Mouse (Mus musculus) left cerebral cortex, adult 11 months (tissue): Measurements from ENCODE around the gene Gpr88.
"Not testable (repeated sequence)": the region's sequence is repeated elsewhere in the genome, so short reads cannot be mapped to it uniquely, and the experiment has no call there.

Experiments used
- DNase-seq: peaks from one replicate; pipeline ENCODE4 v3.0.0; 2022; ENCODE audit warnings: low spot score

Gene Gpr88

GRCm38 (mm10) chr3:116242685-116243084 is 10.6 kb downstream of the Gpr88 start:
- DNase-seq = no peak

DNA sequence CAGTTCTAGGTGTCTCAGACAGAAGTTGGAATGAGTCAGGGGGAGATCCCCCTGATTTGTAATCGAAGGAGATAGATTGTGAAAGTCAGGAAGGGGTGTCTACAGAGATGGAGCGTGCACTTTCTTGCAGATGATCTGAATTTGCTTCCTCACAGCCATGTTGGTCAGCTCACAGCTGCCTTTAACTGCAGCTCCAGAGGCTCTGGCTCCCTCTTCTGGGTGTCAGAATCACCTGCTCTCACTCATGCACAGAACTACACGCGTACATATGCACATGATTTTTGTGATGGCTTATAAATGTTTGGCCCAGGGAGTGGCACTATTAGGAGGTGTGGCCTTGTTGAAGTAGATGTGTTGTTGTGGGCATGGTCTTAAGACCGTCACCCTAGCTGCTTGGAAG is 15.8 kb downstream of the Gpr88 start:
- DNase-seq = no peak

DNA sequence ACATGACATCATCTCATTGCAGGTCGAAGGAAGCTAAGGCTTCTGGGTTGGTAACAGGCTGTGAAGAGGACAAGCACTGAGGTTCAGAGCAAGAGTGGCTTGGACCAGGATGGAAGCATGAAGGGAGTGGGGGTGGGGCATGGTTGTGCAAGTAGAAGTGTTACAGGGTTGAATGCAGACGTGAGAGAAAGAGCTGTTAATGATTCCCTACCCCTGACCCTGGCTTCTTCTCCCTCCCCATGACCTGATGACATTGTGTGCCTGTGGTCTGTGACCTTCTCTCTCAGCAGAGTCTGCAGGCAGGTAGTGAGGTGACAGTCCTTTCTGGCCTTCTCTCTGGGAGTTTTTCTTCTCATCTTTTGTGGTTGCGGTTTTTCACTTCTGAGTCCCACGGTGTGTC is 16.4 kb downstream of the Gpr88 start:
- no peak for DNase-seq

DNA sequence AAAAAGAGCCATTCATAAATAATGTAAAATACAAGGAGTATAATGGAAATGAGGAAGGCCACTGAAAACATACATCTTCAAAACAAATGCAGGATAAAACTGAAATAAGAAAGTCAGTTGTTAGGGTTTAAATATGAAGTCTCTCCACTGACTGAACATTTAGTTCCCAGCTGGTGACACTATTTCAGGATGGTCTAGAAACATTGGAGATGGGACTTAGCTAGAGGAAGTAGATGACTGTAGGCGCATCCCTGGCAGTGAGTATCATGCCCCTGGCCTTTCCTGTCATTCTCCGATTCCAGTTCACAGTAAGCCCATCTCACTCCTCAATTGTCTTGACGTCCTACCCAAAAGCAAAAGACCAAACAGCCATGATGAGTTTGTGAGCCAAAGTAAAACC is 19.8 kb downstream of the Gpr88 start:
- no peak for DNase-seq

DNA sequence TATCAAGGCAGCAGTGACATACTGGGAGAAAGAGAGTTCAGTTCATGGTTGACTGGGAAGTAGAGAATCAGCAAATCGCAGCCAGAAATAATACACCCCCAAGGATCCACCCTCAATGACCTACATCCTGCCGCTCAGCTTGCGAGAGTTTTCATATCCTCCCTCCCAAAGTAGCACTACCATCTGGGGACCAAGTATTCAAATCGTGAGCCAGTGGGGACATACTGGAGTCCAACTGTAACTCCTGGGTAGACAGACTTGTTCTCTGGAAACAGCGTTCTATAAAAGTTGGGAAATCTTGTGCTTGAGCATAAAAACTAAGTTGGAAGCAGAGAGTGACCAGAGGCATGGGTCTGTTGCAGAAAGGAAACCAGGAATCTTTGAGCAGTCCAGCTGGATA is 20.5 kb downstream of the Gpr88 start:
- DNase-seq = no peak

- DNase-seq = no peak
These were observed 24.0 kb downstream of the Gpr88 start for GRCm38 (mm10) chr3:116229336-116229735.

DNA sequence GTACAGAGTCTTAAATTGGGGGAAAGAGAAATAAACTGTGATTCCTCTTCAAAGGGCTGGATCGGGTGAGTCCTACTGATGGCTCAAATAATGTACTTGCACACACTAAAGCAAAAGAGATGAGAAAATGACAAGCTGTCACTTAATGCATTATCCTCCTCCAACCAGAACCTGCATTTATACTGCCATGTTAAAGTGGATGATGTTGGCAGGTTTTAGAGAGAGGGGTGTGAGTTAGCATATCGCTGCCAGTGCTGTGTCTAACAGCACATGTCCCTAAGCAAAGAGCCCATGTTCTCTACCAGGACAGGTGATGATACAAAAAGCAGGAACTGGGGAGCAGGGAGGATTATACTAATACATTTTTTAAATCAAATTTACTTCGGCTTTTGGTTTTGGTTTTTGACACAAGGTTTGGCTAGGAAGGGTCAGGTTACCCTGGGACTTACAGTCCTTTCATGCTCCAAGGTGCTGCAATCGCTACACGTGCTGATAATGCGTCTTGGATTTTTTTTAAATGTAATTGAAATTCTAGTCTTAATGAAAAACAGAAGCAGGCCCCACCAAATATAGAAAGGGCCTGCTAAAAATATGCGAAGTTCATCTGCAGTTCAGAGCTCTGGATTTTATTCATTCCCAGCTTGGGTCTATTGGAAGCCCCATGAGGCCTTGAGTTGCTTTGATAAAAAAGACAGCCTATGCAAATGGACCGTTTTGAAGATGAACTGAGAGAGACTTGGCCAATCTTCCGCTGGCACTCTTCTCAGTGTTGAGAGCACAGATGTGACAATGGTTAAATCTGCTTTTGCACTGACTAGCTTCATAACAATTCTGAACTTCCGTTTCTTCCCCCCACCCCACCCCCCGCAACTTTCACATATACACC is 24.7 kb downstream of the Gpr88 start:
- DNase-seq = no peak

DNA sequence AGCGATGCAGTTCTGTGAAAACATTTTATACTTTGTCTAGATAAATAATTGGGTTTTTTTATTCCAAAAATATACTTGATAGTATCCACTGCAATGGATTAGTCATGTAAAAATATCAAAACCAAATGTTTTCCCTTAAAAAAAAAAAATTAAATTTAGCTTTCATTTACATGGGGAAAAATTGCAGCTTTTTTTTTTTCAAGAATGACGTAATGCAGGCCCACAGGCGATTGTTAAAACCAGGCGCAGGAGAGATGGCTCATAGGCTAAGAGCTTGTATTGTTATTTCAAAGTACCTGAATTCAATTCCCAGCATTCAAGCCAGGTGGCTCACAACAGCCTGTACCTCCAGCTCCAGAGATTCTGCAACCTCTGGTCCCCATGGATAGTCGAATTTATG is 25.9 kb downstream of the Gpr88 start:
- no peak for DNase-seq

DNA sequence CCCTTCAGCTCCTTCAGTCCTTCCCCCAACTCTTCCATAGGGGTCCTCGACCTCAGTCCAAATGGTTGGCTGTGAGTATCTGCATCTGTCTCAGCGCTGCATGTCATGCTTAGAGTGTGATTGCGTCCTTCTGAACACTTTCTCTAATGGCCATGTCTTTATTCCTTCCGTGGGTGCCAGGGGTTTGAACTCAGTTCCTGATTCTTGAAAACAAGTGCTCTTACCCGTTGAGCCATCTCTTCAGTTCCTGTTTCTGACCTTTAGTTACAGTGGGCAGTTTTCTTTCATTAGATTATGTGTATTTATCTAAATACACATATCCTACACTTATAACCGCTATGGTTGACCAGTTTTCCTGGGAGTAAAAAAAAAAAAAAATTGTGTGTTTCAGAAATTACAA is 26.4 kb downstream of the Gpr88 start:
- no peak for DNase-seq

DNA sequence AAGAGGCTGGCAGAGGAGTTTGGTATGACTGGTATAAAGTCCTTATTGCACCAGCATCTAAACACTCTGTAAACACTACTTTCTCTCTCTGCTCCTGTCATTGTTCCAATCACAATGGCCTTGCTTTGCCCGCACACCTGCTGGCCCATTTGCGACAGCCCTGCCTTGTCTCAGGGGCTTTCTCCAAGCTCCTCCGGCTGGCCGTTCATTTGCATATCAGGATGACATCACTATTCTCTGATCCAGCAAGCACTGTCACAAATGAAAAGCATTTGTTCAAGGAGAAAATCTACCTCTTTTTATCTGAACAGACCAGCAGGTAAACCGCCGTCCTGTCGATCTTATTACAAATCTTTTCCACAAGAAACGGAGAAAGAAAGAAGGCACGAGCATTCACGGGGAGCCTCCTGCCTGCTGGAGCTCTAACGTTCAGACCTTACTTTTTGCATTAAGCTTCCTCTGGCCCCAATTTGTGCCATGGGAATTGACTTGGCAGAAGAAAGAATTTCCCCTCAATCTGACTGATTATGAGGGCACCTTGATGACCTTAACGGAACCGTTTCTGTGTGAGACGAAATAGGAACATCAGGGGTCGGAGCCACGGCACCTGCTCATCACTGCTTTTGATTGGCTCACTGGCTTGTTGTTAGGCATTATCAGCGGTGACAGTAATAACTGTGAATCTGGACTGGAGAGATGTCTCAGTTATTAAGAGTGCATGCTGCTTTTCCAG is 30.6 kb downstream of the Gpr88 start:
- DNase-seq = no peak

DNA sequence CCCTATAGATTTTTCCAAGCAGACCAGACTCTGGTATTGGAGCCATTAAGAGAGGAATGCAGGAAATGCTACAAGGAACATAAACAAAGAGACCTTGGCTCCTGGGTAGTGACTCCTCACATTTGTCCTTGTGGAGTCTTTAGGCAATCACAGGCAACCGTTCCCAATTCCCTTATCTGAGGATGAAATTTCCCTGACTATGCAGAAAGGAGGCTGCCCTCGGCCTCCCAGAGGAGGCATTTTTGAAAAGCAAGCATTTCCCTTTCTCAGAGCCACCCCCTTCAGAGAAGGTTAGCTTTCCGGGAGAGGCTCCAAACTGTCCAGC is 31.7 kb downstream of the Gpr88 start:
- DNase-seq = no peak

- no peak for DNase-seq
These were observed 32.2 kb downstream of the Gpr88 start for GRCm38 (mm10) chr3:116220980-116221685.

DNA sequence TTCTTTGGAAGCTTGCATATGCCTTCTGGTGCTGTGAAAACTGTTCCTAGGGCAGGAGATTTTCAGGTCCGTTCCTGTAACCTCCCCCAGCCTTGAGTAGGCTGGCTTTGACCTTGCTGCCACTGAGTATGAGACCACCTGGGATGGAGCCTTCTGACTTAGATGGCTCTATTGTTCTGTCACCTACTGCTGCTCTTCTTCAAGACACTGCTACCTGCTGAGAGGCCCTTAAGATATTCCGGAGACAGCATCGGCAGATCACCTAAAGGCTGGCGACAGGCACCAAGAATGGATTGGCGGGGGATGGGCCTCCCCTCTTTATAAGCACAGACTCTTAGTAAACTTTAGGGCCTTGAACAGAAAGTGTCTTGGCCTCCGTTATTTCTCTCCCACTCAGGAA is 35.9 kb downstream of the Gpr88 start:
- DNase-seq = not testable (repeated sequence)

GRCm38 (mm10) chr3:116216261-116216660 is 37.0 kb downstream of the Gpr88 start:
- DNase-seq = no peak

DNA sequence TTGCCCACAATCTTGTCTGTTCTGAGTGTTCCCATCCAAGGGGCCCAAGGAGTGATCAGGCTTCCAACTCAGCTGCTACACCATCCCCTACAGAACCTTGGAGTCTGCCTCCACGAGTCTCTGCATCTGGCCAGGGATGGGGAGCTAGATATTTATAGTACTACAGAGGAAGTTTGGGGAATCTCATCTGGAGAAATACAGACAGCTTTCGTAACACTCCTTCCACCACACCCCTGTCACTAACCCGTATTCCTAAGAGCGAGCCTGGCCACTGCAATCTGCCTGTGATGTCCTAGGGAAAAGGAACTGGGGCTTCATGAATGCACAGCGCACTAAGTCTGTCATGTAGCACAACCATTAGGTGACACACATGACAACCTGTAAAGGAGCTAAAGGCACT is 41.7 kb downstream of the Gpr88 start:
- DNase-seq = no peak

DNA sequence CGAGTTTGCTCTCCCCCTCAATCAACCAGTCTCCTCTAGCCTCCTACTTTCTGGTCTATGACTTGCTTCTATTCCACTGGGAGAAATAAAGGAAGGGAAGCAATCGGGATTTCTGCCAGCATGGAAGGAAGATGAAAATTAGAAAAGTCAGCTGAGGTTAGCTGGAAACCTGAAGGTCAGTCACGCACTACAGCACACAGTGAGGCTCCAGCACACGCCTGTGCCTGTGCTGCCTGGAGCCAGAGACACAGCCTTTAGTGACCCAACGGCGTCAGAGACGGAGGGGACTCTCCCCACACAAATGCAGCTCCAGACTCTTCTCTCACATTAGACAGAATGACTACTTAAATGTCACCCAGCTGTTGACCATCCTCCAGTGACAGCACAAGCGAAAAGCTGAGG is 42.6 kb downstream of the Gpr88 start:
- no peak for DNase-seq

DNA sequence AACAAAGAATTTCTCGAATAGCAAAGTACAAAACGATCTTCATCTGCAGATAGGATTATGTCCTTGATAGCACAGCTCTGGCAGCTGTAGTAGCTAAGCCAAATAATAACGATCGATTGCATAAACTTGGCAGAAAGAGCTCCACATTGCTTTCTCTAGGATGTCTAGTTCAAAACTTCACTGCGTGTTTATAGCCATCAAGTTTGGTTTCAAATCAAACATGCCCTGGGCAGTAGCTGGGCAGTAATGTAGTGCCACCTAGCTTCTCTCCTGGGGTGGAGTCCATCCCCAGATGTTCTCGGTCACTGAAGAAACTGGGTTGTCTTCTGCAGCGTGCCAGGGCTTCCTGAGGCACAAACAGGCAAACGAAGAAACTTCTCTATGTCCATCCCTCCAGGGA is 44.1 kb downstream of the Gpr88 start:
- no peak for DNase-seq

DNA sequence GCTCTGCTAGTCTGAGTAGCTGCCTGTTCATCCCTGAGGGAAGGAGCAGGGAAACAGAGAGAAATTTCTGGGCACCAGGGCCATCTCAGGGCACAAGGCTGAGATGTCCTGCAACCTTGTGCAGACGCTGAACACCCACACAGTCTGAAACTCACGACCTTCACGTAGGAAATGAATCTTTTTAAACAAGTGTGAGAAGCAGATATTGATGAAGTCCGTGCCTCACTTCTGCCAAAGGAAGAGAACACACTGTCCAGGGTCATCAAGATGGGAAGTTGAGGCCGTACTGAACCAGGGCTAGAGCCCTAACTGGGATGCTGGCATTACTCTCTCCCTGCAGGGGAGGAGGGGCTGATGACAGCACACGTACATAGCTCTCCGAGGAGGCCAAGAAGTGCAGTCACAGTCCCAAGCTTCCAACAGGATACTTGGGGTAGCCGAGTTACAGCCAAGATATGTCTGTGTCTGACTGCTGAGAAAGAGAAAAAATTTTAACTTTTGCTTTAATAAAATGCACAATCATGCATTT is 46.9 kb downstream of the Gpr88 start:
- DNase-seq = no peak

DNA sequence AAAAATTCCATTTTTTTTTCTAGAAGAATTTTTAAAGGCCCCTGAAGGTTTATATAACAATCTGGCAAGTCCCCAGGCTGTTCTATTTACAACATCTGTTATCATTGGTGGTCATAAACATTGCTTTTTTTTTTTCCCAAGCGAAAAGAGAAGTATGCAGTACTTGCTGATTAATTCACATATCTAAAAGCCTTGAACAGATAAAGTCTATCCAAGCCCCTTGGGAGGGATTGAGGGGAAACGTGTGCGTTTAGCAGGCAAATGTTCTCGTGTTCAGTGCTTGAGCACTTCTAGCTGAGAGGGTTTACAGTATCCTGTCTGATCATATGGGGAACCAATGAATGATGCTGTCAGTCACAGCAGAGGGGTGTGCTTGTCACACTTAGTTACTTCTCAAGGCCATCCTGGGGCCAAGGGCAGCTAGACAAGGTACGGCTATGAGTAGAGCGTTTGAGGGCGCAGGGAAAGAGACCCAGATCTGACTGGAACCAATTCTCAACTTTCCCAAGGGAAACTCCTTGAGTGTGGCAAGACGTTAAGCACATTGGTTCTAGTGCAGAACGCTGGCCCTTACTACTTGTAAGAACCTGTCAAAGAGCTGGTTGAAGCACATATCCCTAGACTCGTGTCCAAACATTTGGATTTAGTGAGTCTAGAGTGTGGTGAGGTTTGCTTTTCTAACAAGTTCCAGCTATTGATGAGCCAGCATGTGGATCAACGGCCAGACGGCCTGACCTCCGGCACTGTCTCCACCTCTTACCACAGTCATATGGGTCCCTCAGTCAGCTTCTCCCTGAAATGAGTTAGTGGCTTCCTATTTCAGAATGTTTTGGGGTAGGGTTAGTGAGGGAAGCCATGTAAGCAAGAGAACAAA is 47.7 kb downstream of the Gpr88 start:
- DNase-seq = no peak

DNA sequence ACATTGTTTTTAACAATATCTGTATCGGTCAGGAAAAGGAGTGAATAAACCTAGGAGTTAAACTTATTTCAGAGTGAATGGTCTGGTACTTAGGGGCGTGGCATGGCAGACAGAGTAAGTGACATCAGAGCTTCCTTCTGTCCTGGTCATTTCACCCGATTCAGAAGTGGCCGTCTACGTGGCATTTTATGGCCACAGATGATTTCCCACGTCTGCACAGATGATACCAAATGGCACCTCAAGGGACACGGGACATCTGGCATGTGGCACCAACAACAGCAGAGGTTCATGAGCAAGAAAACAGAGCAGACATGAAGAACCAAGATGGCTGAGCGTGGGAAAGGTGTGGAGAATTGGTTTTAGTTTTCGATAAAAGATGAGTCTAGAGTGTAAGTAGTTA is 48.7 kb downstream of the Gpr88 start:
- DNase-seq = no peak

DNA sequence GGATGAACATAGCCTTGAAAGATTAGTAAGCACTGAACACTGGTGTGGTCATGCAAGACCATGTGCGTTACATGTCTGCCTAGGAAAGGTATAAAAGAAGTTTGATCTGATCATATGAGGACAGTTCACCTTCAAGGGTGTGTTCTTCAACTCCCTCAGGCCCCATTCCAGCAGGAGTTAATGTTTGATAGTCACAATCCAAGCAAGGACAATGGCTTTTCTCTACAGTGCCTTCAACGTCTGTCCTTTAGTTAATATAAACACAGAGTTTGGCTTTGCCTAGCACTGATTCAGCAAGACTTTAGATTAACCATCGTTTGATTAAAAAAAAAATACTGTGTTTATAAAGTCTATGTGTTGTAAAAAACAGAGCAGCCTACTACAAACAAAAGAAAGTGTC is 49.4 kb downstream of the Gpr88 start:
- DNase-seq = no peak

- DNase-seq = peak; percentile 14
These were observed 53.2 kb downstream of the Gpr88 start for GRCm38 (mm10) chr3:116200060-116200459.
